Mouse (Mus musculus): Measurements from ENCODE around the gene Usp8. TPM values are rescaled to one million over a fixed set of nuclear protein-coding genes. Genes with fewer than 3 reads are reported as not detected.

Gene Usp8
- total RNA-seq, 2 experiments from 2014 or later = 48.9 to 51.6 TPM

- Histone ChIP-seq H3K27ac (no peak overlapping the region; the same call in 1 of the 2 replicates), H3K4me3 (no peak overlapping the region)
- intact Hi-C loops (cut with DNase I) = no loop called here
- no peak for DNase-seq (ENCODE audit: extremely low spot score in 1 of 2, low spot score in 2 of 2)
- no peak for TF ChIP-seq CTCF (IDR thresholded peaks at IDR 0.05)
Measured at GRCm38 (mm10) chr2:126682333-126682732, 24.8 kb upstream of the Usp8 start.

DNA sequence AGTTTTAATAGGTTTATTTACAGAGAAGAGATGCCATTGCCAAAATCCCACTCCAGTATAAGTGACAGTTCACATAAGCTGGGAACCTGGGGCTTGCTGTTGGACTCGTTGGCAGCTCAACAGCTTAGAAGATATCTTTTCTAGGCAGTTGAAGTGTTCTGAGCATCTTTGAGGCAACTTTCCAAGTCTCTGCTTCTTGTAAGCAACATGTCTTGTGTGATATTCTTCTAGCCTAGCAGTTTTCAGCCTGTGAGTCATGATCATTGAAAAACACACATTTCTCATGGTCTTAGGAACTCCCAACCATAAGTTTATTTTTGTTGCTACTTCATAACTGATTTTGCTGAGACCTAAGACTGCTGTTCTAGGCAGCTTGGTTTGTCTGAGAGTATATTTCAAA lies 24.2 kb upstream of the Usp8 start:
- TF ChIP-seq CTCF (IDR thresholded peaks at IDR 0.05) = no peak
- H3K4me3 ChIP-seq = no peak overlapping the region
- H3K27ac ChIP-seq = no peak overlapping the region
- intact Hi-C loops (cut with DNase I) = no loop called here
- no peak for DNase-seq (ENCODE audit: extremely low spot score in 1 of 2, low spot score in 2 of 2)

DNA sequence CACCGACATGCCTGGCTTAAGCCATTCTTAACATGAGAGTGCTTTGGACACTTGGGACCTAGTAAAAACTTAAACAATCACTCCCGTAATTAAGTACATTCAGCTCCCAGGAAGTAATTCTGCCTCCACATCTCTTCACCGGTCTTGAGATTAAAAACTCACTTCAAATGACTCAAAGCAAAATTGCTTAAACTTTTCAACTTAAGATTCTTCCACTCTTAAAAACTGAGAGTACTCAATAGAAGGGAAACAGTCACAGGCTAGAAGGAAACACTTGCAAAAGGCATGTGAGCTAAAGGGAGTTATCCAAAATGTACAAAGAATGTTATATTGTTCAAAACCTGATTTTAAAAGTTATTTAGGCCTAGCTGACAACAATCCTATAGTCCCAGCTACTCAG lies 15.8 kb upstream of the Usp8 start:
- Histone ChIP-seq H3K27ac (no peak overlapping the region), H3K4me3 (no peak overlapping the region)
- DNase-seq (ENCODE audit: extremely low spot score in 1 of 2, low spot score in 2 of 2) = no peak
- intact Hi-C loops (cut with DNase I) = no loop called here
- no peak for TF ChIP-seq CTCF (IDR thresholded peaks at IDR 0.05)

DNA sequence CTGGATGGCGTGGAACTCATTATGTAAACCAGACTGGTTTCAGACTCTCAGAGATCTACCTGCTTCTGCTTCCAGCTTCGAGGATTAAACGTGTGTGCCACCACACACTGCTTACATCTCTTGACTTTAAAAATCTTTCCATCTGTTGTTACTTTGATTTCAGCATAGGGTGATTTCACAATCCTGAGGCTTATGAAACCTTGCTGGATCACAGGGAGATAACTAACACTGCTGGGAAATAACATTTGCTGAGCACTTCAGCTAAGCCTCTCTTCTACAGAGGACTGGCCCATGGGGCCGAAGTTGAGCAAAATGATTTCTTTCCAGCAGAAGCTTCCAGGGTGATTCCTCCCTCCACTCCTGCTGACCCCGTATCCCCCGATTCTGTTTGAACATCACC lies 11.8 kb upstream of the Usp8 start:
- Histone ChIP-seq H3K4me3 (no peak overlapping the region), H3K27ac (no peak overlapping the region)
- no peak for DNase-seq (ENCODE audit: extremely low spot score in 1 of 2, low spot score in 2 of 2)
- intact Hi-C loops (cut with DNase I) = no loop called here
- TF ChIP-seq CTCF (IDR thresholded peaks at IDR 0.05) = no peak

- DNase-seq (ENCODE audit: extremely low spot score in 1 of 2, low spot score in 2 of 2) = no peak
- Histone ChIP-seq H3K4me3 (peak overlapping the region; percentile 76), H3K27ac (peak overlapping the region; percentile 84)
- intact Hi-C loops (cut with DNase I) = loop anchor here (1.0 kb wide), 1 partner anchor 32 kb away; no protein-coding TSS in a partner anchor
- no peak for TF ChIP-seq CTCF (IDR thresholded peaks at IDR 0.05)
Measured at GRCm38 (mm10) chr2:126707438-126707779, 281 bp downstream of the Usp8 start.

DNA sequence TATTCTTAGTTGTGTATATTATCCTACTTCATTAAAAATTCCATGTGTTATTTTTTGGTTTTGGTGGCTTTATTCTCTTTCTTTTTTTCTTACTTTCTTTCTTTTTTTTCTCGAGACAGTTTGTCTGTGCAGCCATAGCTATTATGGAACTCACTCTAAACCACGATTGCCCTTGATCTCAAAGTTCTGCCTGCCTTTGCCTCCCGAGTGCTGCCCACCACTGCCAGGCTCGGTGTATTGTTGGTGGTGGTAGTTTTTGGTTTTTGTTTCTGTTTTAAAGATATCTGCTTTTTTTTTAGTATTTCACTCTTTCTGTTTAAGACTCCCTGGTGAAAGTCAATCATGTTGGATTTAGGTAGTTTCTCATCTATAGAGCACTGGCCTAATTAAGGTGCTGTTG lies 1.2 kb downstream of the Usp8 start:
- H3K27ac ChIP-seq = no peak overlapping the region
- intact Hi-C loops (cut with DNase I) = no loop called here
- DNase-seq (ENCODE audit: extremely low spot score in 1 of 2, low spot score in 2 of 2) = no peak
- TF ChIP-seq CTCF (IDR thresholded peaks at IDR 0.05) = no peak
- peak overlapping the region; percentile 76 for H3K4me3 ChIP-seq

- no peak for TF ChIP-seq CTCF (IDR thresholded peaks at IDR 0.05)
- DNase-seq (ENCODE audit: extremely low spot score in 1 of 2, low spot score in 2 of 2) = no peak
- intact Hi-C loops (cut with DNase I) = no loop called here
- H3K4me3 ChIP-seq = no peak overlapping the region
- no peak overlapping the region for H3K27ac ChIP-seq
Measured at GRCm38 (mm10) chr2:126712526-126712925, 5.4 kb downstream of the Usp8 start.

DNA sequence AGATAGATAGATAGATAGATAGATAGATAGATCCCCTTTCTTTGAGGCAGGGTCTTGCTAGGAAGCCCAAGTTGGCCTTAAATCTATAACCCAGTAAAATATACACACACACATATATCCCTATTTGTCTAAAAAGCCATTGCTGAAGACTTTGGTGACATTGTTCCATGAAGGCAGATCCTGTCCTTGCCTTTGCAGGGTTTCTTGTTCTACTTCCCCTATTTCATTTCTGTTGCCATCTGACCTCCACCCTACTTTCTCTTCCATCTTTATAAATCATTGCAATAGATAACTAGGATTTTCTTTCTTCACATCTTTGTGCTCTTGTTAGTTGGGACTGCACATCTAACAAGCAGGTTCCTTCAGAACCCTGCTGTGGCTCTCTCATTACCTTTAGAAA lies 5.8 kb downstream of the Usp8 start:
- no peak for TF ChIP-seq CTCF (IDR thresholded peaks at IDR 0.05)
- no peak overlapping the region for H3K27ac ChIP-seq
- no peak for DNase-seq (ENCODE audit: extremely low spot score in 1 of 2, low spot score in 2 of 2)
- intact Hi-C loops (cut with DNase I) = no loop called here
- no peak overlapping the region for H3K4me3 ChIP-seq

GRCm38 (mm10) chr2:126729207-126729606 lies 22.1 kb downstream of the Usp8 start:
- TF ChIP-seq CTCF (IDR thresholded peaks at IDR 0.05) = no peak
- no peak for DNase-seq (ENCODE audit: extremely low spot score in 1 of 2, low spot score in 2 of 2)
- intact Hi-C loops (cut with DNase I) = no loop called here
- Histone ChIP-seq H3K4me3 (no peak overlapping the region), H3K27ac (no peak overlapping the region)

DNA sequence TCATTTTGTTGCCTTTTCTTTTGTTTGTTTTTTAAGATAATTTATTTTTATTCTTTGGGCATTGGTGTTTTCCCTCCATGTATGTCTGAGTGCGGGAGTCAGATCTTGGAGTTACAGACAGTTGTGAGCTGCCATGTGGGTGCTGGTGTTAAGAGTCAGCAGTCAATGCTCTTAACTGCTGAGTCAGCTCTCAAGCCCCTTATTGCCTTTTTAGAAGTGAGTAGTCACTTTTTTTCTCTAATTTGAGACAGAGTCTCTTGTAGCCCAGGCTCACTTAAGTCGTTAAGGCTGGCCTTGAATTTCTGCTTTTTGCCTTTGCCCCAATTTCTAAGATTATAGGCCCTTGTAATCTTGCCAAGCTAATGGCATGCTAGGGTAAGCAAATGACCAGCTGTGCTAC lies 23.4 kb downstream of the Usp8 start:
- intact Hi-C loops (cut with DNase I) = loop anchor here (10.0 kb wide), 1 partner anchor 484 kb away; no protein-coding TSS in a partner anchor
- TF ChIP-seq CTCF (IDR thresholded peaks at IDR 0.05) = no peak
- DNase-seq (ENCODE audit: extremely low spot score in 1 of 2, low spot score in 2 of 2) = no peak
- Histone ChIP-seq H3K27ac (no peak overlapping the region), H3K4me3 (no peak overlapping the region)

- intact Hi-C loops (cut with DNase I) = loop anchor here (10.0 kb wide), 1 partner anchor 479 kb away; no protein-coding TSS in a partner anchor
- no peak for DNase-seq (ENCODE audit: extremely low spot score in 1 of 2, low spot score in 2 of 2)
- TF ChIP-seq CTCF (IDR thresholded peaks at IDR 0.05) = no peak; the same call in 1 of the 2 replicates
- H3K27ac ChIP-seq = no peak overlapping the region
- H3K4me3 ChIP-seq = no peak overlapping the region
Measured at GRCm38 (mm10) chr2:126735339-126736073, 28.4 kb downstream of the Usp8 start.

GRCm38 (mm10) chr2:126740314-126740713 lies 33.2 kb downstream of the Usp8 start:
- no peak overlapping the region for H3K27ac ChIP-seq
- no peak for TF ChIP-seq CTCF (IDR thresholded peaks at IDR 0.05)
- H3K4me3 ChIP-seq = no peak overlapping the region
- no peak for DNase-seq (ENCODE audit: extremely low spot score in 1 of 2, low spot score in 2 of 2)
- intact Hi-C loops (cut with DNase I) = no loop called here

DNA sequence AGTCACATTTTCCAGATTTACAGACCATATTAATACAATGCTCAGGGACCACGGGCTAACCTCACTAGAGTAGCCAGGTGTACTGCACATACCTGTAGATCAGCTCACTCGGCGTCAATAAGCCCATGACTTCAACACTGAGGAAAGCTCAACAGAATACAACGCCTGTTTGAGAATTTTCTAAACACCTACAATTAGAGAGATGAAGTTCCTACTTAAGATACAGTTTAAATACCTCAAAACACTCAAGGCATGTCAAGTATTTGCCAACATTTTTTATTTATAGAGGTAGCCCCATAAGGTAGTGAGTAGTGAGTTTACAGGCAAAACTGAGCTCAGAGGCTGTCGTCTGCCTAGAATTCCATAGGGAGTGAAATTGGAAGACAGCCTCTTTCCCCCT lies 36.3 kb downstream of the Usp8 start:
- Histone ChIP-seq H3K4me3 (no peak overlapping the region), H3K27ac (no peak overlapping the region)
- TF ChIP-seq CTCF (IDR thresholded peaks at IDR 0.05) = no peak
- no peak for DNase-seq (ENCODE audit: extremely low spot score in 1 of 2, low spot score in 2 of 2)
- intact Hi-C loops (cut with DNase I) = no loop called here

Measured in left cerebral cortex, adult 2 months (tissue).